Mouse (Mus musculus): ENCODE data around the gene Tpsb2. TPM values are rescaled to one million over a fixed set of nuclear protein-coding genes. Genes with fewer than 3 reads are reported as not detected.

The Tpsb2 gene
- total and polyA plus RNA-seq, 2 experiments from 2014 or later = 1.0 to 1.8 TPM

GRCm38 (mm10) chr17:25407352-25407751 lies 41.2 kb downstream of the Tpsb2 start:
- peak overlapping the region; percentile 4; the same call in 1 of the 2 replicates for H3K27ac ChIP-seq (ENCODE audit: low read depth, low read length)
- WGBS = 38% methylated on average over 4 of the region's 4 CpGs

DNA sequence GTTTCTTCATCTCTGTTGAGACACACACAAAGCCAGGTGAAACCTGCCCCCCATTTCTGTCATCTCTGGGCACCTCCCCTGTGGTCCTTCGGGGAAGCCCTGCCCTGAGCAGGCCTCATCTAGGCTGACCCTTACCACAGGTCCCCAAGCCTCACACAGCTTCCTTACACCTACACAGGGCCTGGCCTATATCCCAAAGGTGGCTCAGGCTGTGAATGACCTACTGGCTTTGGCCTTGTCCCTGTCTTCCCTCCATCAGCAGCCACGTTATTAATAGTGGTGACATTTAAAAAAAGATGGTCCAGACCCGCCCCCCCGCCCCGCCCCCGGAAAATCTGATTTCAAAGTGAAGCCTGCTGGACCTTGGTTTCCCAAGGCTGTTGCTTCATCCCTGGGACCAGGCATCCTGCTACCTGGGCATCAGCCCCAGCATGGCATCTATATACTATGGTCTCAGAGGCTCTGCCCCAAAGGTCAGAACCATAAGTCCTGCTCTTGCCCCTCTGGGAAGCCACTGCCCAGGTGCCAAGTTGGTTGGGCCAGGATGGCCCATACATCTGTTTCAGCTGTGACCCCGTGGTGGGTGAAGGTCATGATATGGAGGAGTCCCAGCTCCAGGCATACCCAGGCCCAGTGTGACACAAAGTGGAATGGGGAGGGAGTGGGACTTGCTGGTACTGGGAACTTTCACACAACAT lies 42.3 kb downstream of the Tpsb2 start:
- Histone ChIP-seq H3K9ac (replicated peaks; ENCODE audit: low read length, poor library complexity, severe bottlenecking) (no peak overlapping the region), H3K4me3 (ENCODE audit: low read depth, low read length) (no peak overlapping the region), H3K27ac (ENCODE audit: low read depth, low read length) (no peak overlapping the region), H3K4me2 (ENCODE audit: low read depth, low read length, poor library complexity, severe bottlenecking) (no peak overlapping the region), H3K27me3 (ENCODE audit: insufficient read depth, low read length) (no peaks in the 10 kb centered on the region), H3K9me3 (ENCODE audit: low read length) (no peaks in the 10 kb centered on the region), H3K36me3 (ENCODE audit: insufficient read depth, low read length) (no peaks in the 10 kb centered on the region), H3K4me1 (ENCODE audit: insufficient read depth, low read length) (peaks cover 38% of the 10 kb centered on the region)
- no peak for DNase-seq (ENCODE audit: low spot score)
- no peak for TF ChIP-seq CTCF (IDR thresholded peaks at IDR 0.05)
- 83% methylated on average over 7 of the region's 7 CpGs for WGBS
- no peak for ATAC-seq (ENCODE audit: low FRiP score)

More at GRCm38 (mm10) chr17:25407352-25407751, 41.2 kb downstream of the Tpsb2 start:
- DNase-seq (ENCODE audit: low spot score) = no peak
- peaks cover 40% of the 10 kb centered on the region for H3K4me1 ChIP-seq (ENCODE audit: insufficient read depth, low read length)
- ATAC-seq (ENCODE audit: low FRiP score) = no peak
- H3K36me3 ChIP-seq (ENCODE audit: insufficient read depth, low read length) = no peaks in the 10 kb centered on the region
- no peaks in the 10 kb centered on the region for H3K9me3 ChIP-seq (ENCODE audit: low read length)
- TF ChIP-seq CTCF (IDR thresholded peaks at IDR 0.05) = no peak
- peak overlapping the region; percentile 0; the same call in 1 of the 2 replicates for H3K9ac ChIP-seq (replicated peaks; ENCODE audit: low read length, poor library complexity, severe bottlenecking)
- no peaks in the 10 kb centered on the region for H3K27me3 ChIP-seq (ENCODE audit: insufficient read depth, low read length)
- no peak overlapping the region for H3K4me3 ChIP-seq (ENCODE audit: low read depth, low read length)
- H3K4me2 ChIP-seq (ENCODE audit: low read depth, low read length, poor library complexity, severe bottlenecking) = no peak overlapping the region

- H3K4me3 ChIP-seq (ENCODE audit: low read depth, low read length) = no peak overlapping the region
- H3K27me3 ChIP-seq (ENCODE audit: insufficient read depth, low read length) = no peaks in the 10 kb centered on the region
- H3K4me2 ChIP-seq (ENCODE audit: low read depth, low read length, poor library complexity, severe bottlenecking) = no peak overlapping the region
- no peak for DNase-seq (ENCODE audit: low spot score)
- peaks cover 31% of the 10 kb centered on the region for H3K4me1 ChIP-seq (ENCODE audit: insufficient read depth, low read length)
- no peaks in the 10 kb centered on the region for H3K9me3 ChIP-seq (ENCODE audit: low read length)
- no peak for ATAC-seq (ENCODE audit: low FRiP score)
- no peaks in the 10 kb centered on the region for H3K36me3 ChIP-seq (ENCODE audit: insufficient read depth, low read length)
- H3K9ac ChIP-seq (replicated peaks; ENCODE audit: low read length, poor library complexity, severe bottlenecking) = no peak overlapping the region
- 46% methylated on average over 7 of the region's 7 CpGs for WGBS
- H3K27ac ChIP-seq (ENCODE audit: low read depth, low read length) = no peak overlapping the region
- TF ChIP-seq CTCF (IDR thresholded peaks at IDR 0.05) = no peak
Measured at GRCm38 (mm10) chr17:25409621-25410020, 43.5 kb downstream of the Tpsb2 start.

DNA sequence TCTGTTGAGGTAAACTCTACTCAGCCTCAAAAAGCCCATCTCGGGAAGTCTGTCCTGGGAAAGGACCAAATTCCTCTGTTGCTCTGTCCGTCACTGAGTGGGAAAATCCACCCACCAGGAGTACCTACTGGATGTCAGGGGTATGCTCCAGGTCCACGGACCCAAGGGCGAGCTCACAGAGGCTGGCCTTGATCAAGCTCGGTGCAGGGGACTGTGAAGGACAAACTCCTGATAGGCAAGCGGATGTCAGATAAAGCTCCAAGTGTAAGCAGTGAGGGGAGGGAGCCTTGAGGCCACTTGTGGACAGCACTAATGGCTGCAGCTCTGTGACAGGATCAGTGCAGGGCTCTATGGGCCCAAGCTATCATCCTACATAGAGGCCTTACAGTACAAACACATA lies 44.1 kb downstream of the Tpsb2 start:
- ATAC-seq (ENCODE audit: low FRiP score) (no peak), DNase-seq (ENCODE audit: low spot score) (no peak)
- Histone ChIP-seq H3K9me3 (ENCODE audit: low read length) (no peaks in the 10 kb centered on the region), H3K4me3 (ENCODE audit: low read depth, low read length) (no peak overlapping the region), H3K4me2 (ENCODE audit: low read depth, low read length, poor library complexity, severe bottlenecking) (no peak overlapping the region), H3K9ac (replicated peaks; ENCODE audit: low read length, poor library complexity, severe bottlenecking) (no peak overlapping the region), H3K27me3 (ENCODE audit: insufficient read depth, low read length) (no peaks in the 10 kb centered on the region), H3K4me1 (ENCODE audit: insufficient read depth, low read length) (peaks cover 26% of the 10 kb centered on the region), H3K36me3 (ENCODE audit: insufficient read depth, low read length) (no peaks in the 10 kb centered on the region), H3K27ac (ENCODE audit: low read depth, low read length) (0 out of 2 replicates have a peak overlapping the region, but pooled peaks have one; percentile 43)
- 79% methylated on average over 6 of the region's 6 CpGs for WGBS
- no peak for TF ChIP-seq CTCF (IDR thresholded peaks at IDR 0.05)

- DNase-seq (ENCODE audit: low spot score) (no peak), ATAC-seq (ENCODE audit: low FRiP score) (no peak)
- TF ChIP-seq CTCF (IDR thresholded peaks at IDR 0.05) = no peak
- peak overlapping the region; percentile 24; the same call in 1 of the 2 replicates for H3K9ac ChIP-seq (replicated peaks; ENCODE audit: low read length, poor library complexity, severe bottlenecking)
- H3K27ac ChIP-seq (ENCODE audit: low read depth, low read length) = peak overlapping the region; percentile 43; the same call in 1 of the 2 replicates
- H3K27me3 ChIP-seq (ENCODE audit: insufficient read depth, low read length) = no peaks in the 10 kb centered on the region
- no peak overlapping the region for H3K4me2 ChIP-seq (ENCODE audit: low read depth, low read length, poor library complexity, severe bottlenecking)
- H3K4me3 ChIP-seq (ENCODE audit: low read depth, low read length) = no peak overlapping the region
- no peaks in the 10 kb centered on the region for H3K9me3 ChIP-seq (ENCODE audit: low read length)
- H3K4me1 ChIP-seq (ENCODE audit: insufficient read depth, low read length) = peaks cover 26% of the 10 kb centered on the region
- no peaks in the 10 kb centered on the region for H3K36me3 ChIP-seq (ENCODE audit: insufficient read depth, low read length)
- 20% methylated on average over 7 of the region's 7 CpGs for WGBS
Measured at GRCm38 (mm10) chr17:25410786-25411185, 44.7 kb downstream of the Tpsb2 start.

GRCm38 (mm10) chr17:25411251-25411650 lies 45.1 kb downstream of the Tpsb2 start:
- Histone ChIP-seq H3K27ac (ENCODE audit: low read depth, low read length) (0 out of 2 replicates have a peak overlapping the region, but pooled peaks have one; percentile 26), H3K4me1 (ENCODE audit: insufficient read depth, low read length) (peaks cover 25% of the 10 kb centered on the region), H3K36me3 (ENCODE audit: insufficient read depth, low read length) (no peaks in the 10 kb centered on the region), H3K4me2 (ENCODE audit: low read depth, low read length, poor library complexity, severe bottlenecking) (no peak overlapping the region), H3K27me3 (ENCODE audit: insufficient read depth, low read length) (no peaks in the 10 kb centered on the region), H3K4me3 (ENCODE audit: low read depth, low read length) (no peak overlapping the region), H3K9ac (replicated peaks; ENCODE audit: low read length, poor library complexity, severe bottlenecking) (peak overlapping the region; percentile 24; the same call in 1 of the 2 replicates), H3K9me3 (ENCODE audit: low read length) (no peaks in the 10 kb centered on the region)
- no peak for DNase-seq (ENCODE audit: low spot score)
- no peak for ATAC-seq (ENCODE audit: low FRiP score)
- WGBS = 49% methylated on average over 4 of the region's 4 CpGs
- TF ChIP-seq CTCF (IDR thresholded peaks at IDR 0.05) = no peak

All from midbrain, postnatal 0 days (tissue).